Mouse (Mus musculus): ENCODE results near the gene Lpcat3.
"Not testable (repeated sequence)": the region's sequence is repeated elsewhere in the genome, so short reads cannot be mapped to it uniquely, and the experiment has no call there.

Lpcat3 gene

GRCm38 (mm10) chr6:124662477-124663423, at the start of gene Lpcat3:
Gene Lpcat3, plus strand, starts transcription at chr6:124663027.
- peak; percentile 99 for DNase-seq (ENCODE audit: low read depth, low spot score)

GRCm38 (mm10) chr6:124625612-124626011, 37.2 kb upstream of the Lpcat3 start:
- DNase-seq (ENCODE audit: low read depth, low spot score) = no peak

GRCm38 (mm10) chr6:124626184-124626583, 36.6 kb upstream of the Lpcat3 start:
- not testable (repeated sequence) for DNase-seq (ENCODE audit: low read depth, low spot score)

GRCm38 (mm10) chr6:124630763-124631162, 32.1 kb upstream of the Lpcat3 start:
- DNase-seq (ENCODE audit: low read depth, low spot score) = no peak

GRCm38 (mm10) chr6:124635985-124636384, 26.8 kb upstream of the Lpcat3 start, which contains the start of gene C1s2:
Gene C1s2, minus strand, starts transcription at chr6:124636085.
- not testable (repeated sequence) for DNase-seq (ENCODE audit: low read depth, low spot score)

GRCm38 (mm10) chr6:124636858-124637460, 25.9 kb upstream of the Lpcat3 start:
- DNase-seq (ENCODE audit: low read depth, low spot score) = peak; percentile 65

GRCm38 (mm10) chr6:124640041-124640440, 22.8 kb upstream of the Lpcat3 start:
- DNase-seq (ENCODE audit: low read depth, low spot score) = no peak

GRCm38 (mm10) chr6:124640997-124641396, 21.8 kb upstream of the Lpcat3 start:
- DNase-seq (ENCODE audit: low read depth, low spot score) = peak; percentile 88

- DNase-seq (ENCODE audit: low read depth, low spot score) = no peak
Measured at GRCm38 (mm10) chr6:124646394-124646793, 16.4 kb upstream of the Lpcat3 start.

GRCm38 (mm10) chr6:124655893-124656292, 6.9 kb upstream of the Lpcat3 start:
- DNase-seq (ENCODE audit: low read depth, low spot score) = no peak

GRCm38 (mm10) chr6:124658067-124658466, 4.8 kb upstream of the Lpcat3 start:
- DNase-seq (ENCODE audit: low read depth, low spot score) = no peak

- DNase-seq (ENCODE audit: low read depth, low spot score) = no peak
Measured at GRCm38 (mm10) chr6:124661156-124661806, 1.5 kb upstream of the Lpcat3 start.

- DNase-seq (ENCODE audit: low read depth, low spot score) = no peak
Measured at GRCm38 (mm10) chr6:124661995-124662394, 832 bp upstream of the Lpcat3 start.

GRCm38 (mm10) chr6:124663424-124663795, 583 bp downstream of the Lpcat3 start:
- DNase-seq (ENCODE audit: low read depth, low spot score) = no peak

GRCm38 (mm10) chr6:124664256-124664655, 1.4 kb downstream of the Lpcat3 start:
- no peak for DNase-seq (ENCODE audit: low read depth, low spot score)

- DNase-seq (ENCODE audit: low read depth, low spot score) = no peak
Measured at GRCm38 (mm10) chr6:124665011-124665410, 2.2 kb downstream of the Lpcat3 start.

- no peak for DNase-seq (ENCODE audit: low read depth, low spot score)
Measured at GRCm38 (mm10) chr6:124669234-124669859, 6.5 kb downstream of the Lpcat3 start.

- no peak for DNase-seq (ENCODE audit: low read depth, low spot score)
Measured at GRCm38 (mm10) chr6:124670281-124670900, 7.6 kb downstream of the Lpcat3 start.

- peak; percentile 26 for DNase-seq (ENCODE audit: low read depth, low spot score)
Measured at GRCm38 (mm10) chr6:124672100-124672499, 9.3 kb downstream of the Lpcat3 start.

GRCm38 (mm10) chr6:124673619-124674018, 10.8 kb downstream of the Lpcat3 start:
- no peak for DNase-seq (ENCODE audit: low read depth, low spot score)

GRCm38 (mm10) chr6:124674591-124674990, 11.8 kb downstream of the Lpcat3 start:
- DNase-seq (ENCODE audit: low read depth, low spot score) = no peak

All from ES-CJ7 (cell line).